Mouse (Mus musculus) liver, postnatal 0 days (tissue): ENCODE measurements around the gene Bcl7a.
A peak's percentile ranks its signal among the peaks of the same experiment; 100 is the strongest.

Experiments used
- CTCF ChIP-seq: sonication (generic); IDR thresholded peaks from 2 replicates; pipeline ENCODE4 v1.5.1; 2016; ENCODE audit warnings: antibody characterized with exemption, low read depth
- EP300 ChIP-seq: IDR thresholded peaks from 2 replicates; pipeline ENCODE4 v1.6.1; 2016; ENCODE audit warnings: antibody characterized with exemption, low read depth, mild to moderate bottlenecking

- TF ChIP-seq CTCF (no peak), EP300 (peak; percentile 49; the same call in 1 of the 2 replicates)
Observed at GRCm38 (mm10) chr5:123326751-123327148, 16.9 kb upstream of the Bcl7a start.
